Mouse (Mus musculus): Measurements from ENCODE around the gene Sept3. TPM values are rescaled to one million over a fixed set of nuclear protein-coding genes. Genes with fewer than 3 reads are reported as not detected.
A peak's percentile ranks its signal among the peaks of the same experiment; 100 is the strongest.
"Not testable (repeated sequence)": the region's sequence is repeated elsewhere in the genome, so short reads cannot be mapped to it uniquely, and the experiment has no call there.

Sept3 gene
- not detected in 2 replicates for total RNA-seq (2014; fragmentation: Nextera tagmentation)
- 0.27 and 1.4 TPM in 2 replicates for total RNA-seq (2017)

DNA sequence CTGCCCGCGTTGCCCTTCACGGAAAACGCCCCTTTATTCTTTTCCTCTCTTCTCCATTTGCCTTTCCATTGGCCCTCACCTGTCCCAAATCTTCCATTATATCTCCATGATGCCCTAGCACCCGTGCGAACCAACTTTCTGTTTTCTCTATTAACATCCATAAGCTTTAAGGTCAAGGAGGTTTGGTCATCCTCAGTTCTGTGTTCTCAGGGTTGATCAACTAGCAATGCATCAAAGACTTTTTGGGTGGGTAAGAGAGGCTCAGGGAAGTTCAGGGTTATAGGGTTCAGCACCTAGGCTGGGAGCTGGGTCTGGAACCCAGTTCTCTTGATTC lies at the start of gene Sept3:
Gene Sept3, plus strand, starts transcription at position 301 of the 334 bp plus-strand sequence.
- ATAC-seq (replicated peaks; ENCODE audit: low FRiP score, low TSS enrichment, poor library complexity, severe bottlenecking) = no peak

DNA sequence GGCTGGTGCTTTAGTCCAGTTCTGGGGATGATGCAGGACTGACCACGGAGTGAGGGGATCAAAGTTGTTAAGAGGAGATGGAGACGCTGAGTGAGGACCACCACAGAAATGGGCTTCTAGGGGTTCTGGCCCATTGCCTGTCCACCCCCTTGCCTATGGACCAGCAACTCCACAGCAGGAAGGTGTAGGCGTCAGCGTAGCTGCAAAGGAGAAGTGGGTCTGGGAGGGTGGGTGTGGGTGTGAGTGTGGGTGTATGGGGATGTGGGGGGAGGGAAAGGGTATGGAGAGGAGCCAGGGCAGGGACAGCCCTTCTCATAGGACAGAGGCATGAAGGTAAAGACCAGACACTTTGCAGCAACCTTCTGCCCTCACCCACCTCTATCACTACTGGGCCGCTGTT lies 48.9 kb upstream of the Sept3 start:
- no peak for ATAC-seq (replicated peaks; ENCODE audit: low FRiP score, low TSS enrichment, poor library complexity, severe bottlenecking)

DNA sequence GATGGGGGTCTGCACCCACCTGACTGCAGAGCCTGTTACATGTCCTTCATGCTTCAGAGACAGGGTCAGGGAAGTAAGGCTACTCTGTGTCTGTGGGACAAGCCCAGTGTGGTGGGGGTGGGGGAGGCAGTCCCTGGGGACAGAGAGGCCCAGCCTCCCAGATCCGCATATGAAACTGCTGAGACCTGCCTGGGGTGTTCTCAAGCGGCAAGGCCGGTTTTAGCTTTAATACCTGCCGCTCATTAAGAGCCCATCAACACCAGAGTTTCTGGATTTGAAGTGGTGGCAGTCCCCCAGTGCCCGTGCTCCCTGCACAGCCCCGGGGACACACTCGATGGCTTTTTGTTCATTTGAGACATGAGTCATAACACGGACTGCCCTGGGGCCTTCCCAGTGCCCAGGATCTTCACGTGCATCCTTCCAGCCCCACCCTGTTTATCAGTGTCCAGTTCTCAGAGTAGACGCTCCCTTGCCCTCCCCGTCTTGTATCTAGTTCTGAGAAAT lies 45.1 kb upstream of the Sept3 start:
- no peak for ATAC-seq (replicated peaks; ENCODE audit: low FRiP score, low TSS enrichment, poor library complexity, severe bottlenecking)

DNA sequence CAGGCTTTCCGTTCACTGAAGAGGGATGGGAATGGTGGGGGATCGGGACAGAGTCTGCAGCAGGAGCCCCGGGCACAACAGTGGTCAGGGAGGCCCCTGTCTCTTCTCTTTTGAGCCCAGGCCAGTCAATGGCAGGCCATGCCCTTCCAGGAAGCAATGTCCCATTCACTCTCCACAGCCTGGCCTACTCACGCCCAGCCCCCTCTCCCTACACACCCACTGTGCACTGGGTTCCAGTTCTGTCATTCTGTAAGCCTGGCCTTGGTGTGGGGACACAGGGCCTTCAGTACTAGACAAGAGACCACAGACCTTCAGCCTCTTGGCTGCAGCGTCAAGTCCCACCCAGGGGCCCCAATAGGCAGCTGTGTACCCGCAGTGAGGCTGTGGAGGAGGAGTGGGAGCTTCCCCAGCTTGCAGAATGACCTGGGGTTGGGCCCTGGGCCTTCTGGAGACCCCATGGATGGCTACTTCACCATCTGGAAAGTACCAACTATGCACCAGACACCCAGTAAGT lies 44.5 kb upstream of the Sept3 start:
- no peak for ATAC-seq (replicated peaks; ENCODE audit: low FRiP score, low TSS enrichment, poor library complexity, severe bottlenecking)

DNA sequence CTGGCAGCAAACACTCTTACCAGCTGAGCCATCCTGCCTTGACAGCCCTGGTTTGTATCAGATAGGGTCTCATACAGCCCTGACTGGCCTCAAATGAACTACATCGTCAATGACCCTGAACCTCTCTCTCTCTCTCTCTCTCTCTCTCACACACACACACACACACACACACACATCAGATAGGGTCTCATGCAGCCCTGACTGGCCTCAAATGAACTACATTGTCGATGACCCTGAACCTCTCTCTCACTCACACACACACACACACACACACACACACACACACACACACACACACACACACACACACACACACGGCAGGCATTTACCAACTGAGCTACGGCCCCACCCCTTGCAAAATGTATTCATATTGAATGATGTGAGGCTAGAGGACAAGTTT lies 43.6 kb upstream of the Sept3 start:
- ATAC-seq (replicated peaks; ENCODE audit: low FRiP score, low TSS enrichment, poor library complexity, severe bottlenecking) = no peak

DNA sequence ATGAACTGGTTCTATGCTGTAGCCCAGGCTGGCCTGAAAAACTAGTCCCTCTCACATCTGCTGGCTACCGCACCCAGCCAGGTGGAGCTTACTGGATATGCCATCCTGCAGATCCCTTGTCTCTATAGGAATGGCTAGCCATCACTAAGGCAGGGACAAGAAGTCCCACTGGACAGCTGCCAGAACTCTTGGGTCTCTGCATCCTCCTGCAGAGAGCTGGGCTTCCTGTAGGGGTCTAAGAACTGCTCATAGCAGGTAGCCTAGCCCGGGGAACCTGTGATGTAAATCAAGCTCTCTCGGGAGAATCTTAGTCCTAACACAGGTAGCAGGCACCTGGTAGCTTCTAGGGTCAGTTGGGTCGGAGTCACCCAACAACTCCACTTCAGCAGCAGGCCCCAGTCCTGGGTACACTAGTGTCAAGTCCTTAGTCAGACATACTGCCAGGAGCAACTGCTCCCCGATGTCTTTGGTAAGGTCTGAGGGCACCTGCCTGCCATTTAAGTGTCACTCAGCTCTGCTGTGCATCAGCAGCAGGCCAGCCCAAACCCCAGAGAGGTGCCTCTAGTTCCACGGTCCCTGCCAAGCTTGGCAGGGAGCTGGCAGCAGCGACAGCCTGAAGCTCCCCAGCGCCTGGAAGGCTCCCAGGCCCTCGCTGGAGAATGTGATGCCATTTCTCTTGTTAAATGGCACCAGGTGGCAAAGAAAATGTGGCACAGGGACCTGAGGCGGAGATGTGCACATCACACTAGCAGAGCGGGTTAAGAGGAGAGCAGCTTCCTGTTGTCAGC lies 42.9 kb upstream of the Sept3 start:
- ATAC-seq (replicated peaks; ENCODE audit: low FRiP score, low TSS enrichment, poor library complexity, severe bottlenecking) = no peak

DNA sequence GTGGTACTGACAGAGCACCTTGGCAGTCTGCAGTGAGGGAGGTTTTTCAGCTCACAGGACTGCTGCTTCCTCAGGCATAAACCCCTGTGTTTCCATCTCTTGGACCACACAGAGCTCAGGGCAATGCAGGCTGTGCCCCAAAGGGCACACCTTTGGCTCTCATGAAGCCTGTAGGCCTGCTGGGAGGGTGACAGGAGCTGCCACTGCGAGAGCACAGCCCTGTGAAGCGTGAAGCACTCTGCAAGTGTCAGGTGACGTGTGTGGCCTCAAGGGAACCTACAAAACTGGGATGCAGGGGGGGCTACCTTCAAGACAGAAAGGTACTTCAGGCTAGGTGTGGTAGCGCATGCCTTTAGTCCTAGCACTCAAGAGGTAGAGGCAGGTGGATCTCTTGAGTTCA lies 42.0 kb upstream of the Sept3 start:
- ATAC-seq (replicated peaks; ENCODE audit: low FRiP score, low TSS enrichment, poor library complexity, severe bottlenecking) = no peak

DNA sequence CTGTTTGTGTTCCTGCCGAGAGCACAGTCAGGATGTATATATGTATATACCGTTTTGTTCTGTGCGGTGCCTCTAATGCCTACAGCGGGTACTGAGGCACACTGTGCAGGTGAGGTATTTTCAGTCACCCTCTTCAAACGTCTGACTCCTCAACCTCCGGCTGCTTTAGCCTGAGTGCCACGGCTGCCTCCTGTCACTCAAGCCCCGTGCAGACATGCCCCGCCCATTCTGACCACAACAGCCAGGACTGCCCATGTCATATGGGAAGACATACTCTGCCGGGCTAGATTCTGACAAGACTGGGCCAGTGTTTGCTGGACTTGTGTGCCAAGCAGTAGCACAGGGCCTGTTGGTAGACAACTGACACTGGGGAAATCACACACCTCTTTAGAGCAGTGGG lies 39.0 kb upstream of the Sept3 start:
- no peak for ATAC-seq (replicated peaks; ENCODE audit: low FRiP score, low TSS enrichment, poor library complexity, severe bottlenecking)

DNA sequence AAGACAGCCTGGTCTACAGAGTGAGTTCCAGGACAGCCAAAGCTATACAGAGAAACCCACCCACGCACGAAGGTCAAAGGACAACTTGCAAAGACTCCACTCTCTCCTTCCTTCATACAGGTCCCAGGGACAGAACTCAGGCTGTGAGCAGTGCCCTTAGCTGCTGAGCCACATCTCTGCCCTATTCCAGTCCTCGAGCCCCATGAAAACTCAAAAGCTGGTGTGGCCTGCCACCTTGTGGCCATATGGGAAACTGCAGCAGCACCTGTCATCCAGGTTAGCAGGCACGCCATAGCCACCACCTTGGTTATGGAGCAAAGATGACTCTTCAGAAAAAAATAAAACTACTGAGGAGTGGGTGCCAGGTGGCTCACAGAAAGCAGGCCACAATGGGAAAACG lies 38.1 kb upstream of the Sept3 start:
- peak; percentile 84 for ATAC-seq (replicated peaks; ENCODE audit: low FRiP score, low TSS enrichment, poor library complexity, severe bottlenecking)

DNA sequence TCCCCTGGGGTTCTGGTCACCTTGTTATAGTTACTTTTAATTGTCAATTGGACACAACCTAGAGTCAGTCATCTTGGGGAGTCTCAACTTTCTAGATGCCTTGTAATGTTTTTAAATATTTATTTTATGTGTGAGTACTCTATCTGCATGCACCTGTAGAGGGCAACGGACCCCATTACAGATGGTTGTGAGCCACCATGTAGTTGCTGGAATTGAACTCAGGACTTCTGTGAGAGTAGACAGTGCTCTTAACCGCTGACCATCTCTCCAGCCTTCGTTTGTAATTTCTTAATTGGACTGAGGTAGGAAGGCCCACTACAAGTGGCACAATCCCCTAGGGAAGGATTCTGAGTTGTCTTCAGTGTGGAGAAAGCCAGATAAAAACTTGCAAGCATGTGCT lies 31.4 kb upstream of the Sept3 start:
- ATAC-seq (replicated peaks; ENCODE audit: low FRiP score, low TSS enrichment, poor library complexity, severe bottlenecking) = no peak

DNA sequence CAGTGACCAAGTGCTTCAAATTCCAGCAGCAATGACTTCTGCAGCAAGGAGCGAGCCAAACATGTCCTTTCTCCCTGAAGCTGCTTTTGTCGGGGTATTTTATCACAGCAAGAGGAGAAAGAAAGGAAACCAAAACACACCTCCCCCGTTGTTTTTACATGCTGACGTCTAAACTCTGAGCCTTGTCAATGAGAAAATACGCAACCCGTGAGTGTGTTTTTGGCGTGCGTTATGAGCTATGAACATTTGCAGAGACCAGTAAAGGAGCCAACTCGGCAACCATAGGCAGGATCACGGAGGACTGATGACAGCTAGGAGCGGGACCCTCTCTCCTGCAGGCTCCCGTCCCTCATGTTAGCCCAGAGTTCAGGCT lies 31.0 kb upstream of the Sept3 start:
- no peak for ATAC-seq (replicated peaks; ENCODE audit: low FRiP score, low TSS enrichment, poor library complexity, severe bottlenecking)

DNA sequence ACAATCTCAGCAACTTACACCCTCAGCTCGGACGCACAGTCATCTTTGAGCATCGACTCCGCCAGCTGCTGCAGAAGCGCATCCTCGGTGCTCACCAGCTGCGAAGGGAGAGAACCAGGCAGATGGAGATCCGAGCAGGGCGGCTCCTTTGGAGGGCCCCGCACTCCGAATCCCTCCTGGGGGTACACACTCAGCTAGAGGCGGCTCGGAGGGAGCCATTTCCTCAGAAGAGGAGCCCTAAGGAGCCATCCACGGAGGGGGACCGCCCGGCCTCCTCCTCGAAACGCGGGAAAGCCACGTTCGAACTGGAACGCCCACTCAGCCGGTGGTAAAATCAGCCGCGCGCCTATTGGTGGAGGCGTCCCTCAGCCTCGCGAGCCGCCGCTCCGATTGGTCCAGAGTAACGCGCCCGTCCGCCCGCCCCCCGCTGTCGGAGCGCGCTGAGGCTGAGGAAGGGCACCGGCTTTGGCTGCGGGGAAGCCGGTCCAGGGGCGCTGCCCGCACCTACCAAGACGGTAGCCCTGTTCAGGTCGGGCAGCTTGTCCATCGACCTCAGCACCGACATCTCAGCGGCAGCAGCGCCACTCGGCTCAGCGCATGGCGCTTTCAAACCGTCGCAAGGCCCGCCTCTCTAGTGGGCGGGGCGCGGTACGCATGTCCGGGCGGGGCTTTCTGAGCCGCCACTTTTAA lies 30.4 kb upstream of the Sept3 start, which contains the start of gene Cenpm:
Gene Cenpm, minus strand, starts transcription at position 634 of the 690 bp plus-strand sequence.
- peak; percentile 99 for ATAC-seq (replicated peaks; ENCODE audit: low FRiP score, low TSS enrichment, poor library complexity, severe bottlenecking)

DNA sequence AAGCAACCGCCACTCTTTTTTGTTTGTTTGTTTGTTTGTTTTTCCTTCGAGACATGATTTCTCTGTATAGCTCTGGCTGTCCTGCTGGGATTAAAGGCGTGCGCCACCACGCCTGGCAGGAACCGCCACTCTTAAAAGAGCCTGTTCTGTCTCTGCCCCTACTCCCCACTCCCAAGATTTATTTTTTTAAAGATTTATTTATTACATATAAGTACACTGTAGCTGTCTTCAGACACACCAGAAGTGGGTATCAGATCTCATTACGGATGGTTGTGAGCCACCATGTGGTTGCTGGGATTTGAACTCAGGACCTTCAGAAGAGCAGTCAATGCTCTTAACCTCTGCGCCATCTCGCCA lies 29.9 kb upstream of the Sept3 start:
- not testable (repeated sequence) for ATAC-seq (replicated peaks; ENCODE audit: low FRiP score, low TSS enrichment, poor library complexity, severe bottlenecking)

DNA sequence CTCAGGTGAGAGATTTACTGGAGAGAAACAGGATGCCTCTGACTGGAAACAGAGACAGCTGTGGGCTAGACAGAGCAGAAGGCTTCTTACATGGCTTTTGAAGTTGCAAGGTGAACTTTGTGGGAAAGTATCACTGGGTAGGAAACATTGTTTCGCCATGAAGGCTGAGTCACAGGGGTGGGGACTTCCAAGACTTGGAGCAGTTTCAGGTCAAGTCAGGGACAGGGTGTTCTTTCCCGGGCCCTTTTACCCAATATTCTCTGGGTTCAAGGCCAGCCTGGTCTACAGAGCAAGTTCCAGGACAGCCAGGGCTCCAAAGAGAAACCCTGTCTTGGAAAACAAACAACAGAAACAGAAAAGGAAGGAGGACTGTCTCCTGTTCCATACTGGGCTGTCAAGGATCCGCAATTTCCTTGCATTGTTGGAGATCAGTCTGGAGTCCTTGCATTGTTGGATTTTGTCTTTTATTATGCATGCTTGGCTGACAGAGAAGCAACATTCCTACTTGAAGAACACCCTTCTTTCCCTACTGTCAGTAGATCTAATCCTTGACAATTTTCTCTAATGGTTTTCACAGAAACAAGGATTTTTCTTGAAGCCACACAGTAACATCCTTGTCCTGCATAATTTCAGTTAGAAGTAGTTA lies 27.4 kb upstream of the Sept3 start:
- ATAC-seq (replicated peaks; ENCODE audit: low FRiP score, low TSS enrichment, poor library complexity, severe bottlenecking) = no peak

DNA sequence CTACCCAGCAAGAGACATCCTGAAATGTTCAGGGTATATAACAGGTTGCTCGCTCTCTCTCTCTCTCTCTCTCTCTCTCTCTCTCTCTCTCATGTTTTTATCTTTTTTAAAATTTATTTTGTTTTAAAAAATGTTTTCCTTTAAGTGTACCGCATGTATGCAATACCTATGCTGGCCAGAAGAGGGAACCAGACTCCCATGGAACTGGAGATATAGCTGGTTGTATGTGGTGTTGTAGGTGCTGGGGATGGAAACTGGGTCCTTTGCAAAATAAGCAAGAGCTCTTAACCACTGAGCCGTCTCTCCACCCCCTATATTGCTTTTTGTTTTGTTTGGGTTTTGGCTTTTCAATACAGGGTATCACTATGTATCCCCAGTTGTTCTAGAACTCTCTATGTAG lies 23.1 kb upstream of the Sept3 start:
- no peak for ATAC-seq (replicated peaks; ENCODE audit: low FRiP score, low TSS enrichment, poor library complexity, severe bottlenecking)

DNA sequence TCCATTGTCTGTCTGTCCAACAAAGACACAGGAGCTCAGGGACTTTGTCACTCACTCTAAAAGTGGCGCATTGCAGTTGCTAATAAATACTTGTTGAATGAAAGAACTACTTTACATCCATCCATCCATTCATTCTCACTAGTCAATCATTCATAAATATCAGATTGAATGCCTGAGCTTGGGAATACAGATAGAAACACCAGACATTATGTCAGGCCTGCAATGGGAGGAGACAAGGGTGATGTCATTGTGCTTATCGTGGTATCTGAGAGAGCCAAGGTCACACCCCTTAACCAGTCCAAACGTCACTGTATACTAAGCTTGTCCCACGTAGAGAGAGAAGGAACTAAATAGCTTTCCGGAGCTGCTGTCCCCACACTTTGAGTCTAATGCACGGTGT lies 22.6 kb upstream of the Sept3 start, which contains the start of gene 1500009C09Rik:
Gene 1500009C09Rik, plus strand, starts transcription at position 301 of the 400 bp plus-strand sequence.
- no peak for ATAC-seq (replicated peaks; ENCODE audit: low FRiP score, low TSS enrichment, poor library complexity, severe bottlenecking)

DNA sequence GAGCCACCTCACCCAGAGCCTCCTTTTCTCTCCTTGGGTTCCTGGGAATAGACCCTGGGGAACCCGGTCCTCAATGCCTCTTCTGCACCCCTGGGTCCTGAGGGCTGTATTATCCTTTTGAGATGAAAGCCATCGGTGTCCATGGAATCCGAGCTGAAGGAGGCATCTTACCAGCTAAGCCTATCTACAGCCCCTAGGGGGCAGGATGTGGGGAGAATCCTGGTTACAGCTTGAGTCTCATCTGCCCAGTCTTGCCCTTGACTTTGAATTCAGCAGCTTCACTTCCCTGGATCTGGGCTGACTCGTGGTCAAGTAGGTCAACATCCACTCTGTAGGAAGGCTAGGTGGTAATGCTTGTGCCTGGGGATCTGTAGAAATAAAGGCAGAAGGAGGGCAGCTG lies 19.4 kb upstream of the Sept3 start:
- no peak for ATAC-seq (replicated peaks; ENCODE audit: low FRiP score, low TSS enrichment, poor library complexity, severe bottlenecking)

DNA sequence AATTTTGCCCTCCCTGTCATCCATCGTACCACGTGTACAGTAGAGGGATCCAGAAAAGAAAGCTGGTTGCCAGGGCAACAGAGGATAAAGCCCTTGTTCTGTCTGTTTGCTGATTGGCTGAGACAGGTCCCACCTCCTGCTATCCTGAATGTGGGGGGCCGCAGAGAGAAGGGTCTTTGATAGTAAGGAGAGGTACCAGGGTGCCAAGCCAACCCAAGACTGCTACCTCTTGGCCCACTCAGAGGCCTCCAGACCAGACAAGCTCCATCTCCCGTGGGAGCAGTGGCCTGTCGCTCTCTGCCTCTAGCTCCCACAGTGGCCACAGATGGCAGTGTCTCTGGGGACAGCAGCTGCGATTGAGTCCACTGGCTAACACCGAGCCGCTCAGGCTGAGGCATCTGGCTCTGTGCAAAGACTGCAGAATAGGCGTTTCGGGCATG lies 18.7 kb upstream of the Sept3 start:
- no peak for ATAC-seq (replicated peaks; ENCODE audit: low FRiP score, low TSS enrichment, poor library complexity, severe bottlenecking)

DNA sequence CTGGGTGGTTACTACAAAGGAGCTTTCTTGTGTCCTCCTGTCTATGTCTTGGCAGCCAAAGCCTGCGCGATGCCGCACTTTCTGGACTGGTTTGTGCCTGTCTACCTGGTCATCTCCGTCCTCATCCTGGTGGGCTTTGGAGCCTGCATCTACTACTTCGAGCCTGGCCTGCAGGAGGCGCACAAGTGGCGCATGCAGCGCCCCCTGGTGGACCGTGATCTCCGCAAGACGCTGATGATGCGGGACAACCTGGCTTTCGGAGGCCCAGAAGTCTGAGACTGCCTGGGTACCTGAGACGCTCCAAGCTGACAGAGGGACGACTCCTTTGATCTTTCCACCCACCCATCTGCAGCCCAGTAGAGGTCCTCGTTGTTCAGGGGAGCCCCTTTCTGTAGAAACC lies 15.2 kb upstream of the Sept3 start:
- ATAC-seq (replicated peaks; ENCODE audit: low FRiP score, low TSS enrichment, poor library complexity, severe bottlenecking) = peak; percentile 73

DNA sequence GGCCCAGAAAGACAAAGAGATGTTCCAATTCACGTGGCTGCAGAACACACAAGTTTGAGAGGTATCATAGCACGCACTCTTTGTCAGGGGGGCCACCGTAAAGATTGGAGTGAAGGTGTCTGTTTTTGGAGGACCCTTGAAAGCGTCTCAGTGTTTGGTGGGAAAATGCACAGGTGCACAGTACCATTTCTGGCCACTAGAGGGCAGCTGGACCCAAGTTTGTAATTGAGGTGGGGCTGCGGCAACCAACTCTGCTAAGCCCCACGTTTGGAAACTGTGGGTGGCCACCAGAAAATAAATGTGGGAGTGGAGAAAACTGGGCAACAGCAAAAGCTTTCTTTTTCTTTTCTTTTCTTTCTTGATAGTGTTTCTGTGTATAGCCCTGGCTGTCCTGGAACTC lies 8.3 kb upstream of the Sept3 start:
- ATAC-seq (replicated peaks; ENCODE audit: low FRiP score, low TSS enrichment, poor library complexity, severe bottlenecking) = peak; percentile 68

All from megakaryocyte-erythroid progenitor cell, adult 5-6 weeks (primary cell).